Comparison of ENCODE assay signal across 19 mouse cellular contexts in the genomic region with DNA sequence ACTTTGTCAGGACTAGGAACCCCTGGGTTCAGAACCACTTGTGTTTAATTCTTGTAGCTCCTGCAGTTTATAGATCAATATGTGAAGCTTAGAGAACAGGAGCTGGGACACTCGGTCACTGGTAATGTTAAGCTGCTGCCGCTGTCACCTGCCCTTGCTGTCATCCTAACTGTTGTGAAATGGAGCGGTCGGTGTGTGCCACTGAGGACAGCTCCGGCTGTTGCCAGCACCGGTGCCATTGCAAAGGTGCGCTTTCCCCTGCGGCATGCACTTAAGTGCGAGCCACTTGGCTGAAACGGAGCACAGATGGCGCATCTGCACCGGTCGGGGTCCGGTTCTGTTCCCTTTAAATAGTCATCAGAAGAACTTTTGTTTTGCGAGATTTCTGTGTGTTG. TPM values are rescaled to one million over a fixed set of nuclear protein-coding genes. Genes with fewer than 3 reads are reported as not detected.
A peak's percentile ranks its signal among the peaks of the same experiment; 100 is the strongest.
DNase-seq lines count a peak whose midpoint lies in the region; ATAC-seq and TF ChIP-seq lines count a peak whose summit lies in the region.
"Had no signal": no experiment of that assay in that cellular context is flagged by ENCODE, and none has a peak within 500 bp of the region (broad histone marks: within the 10 kb centered on the region; RNA-seq: fewer than 3 reads in every experiment).

No protein-coding gene starts in this region.

- no peaks in the 10 kb centered on the region for H3K9me3 ChIP-seq in forebrain, embryonic 11.5 days (ENCODE audit: control insufficient read depth, low read length)
- no peaks in the 10 kb centered on the region for H3K9me3 ChIP-seq in forebrain, embryonic 10.5 days
- no peaks in the 10 kb centered on the region for H3K9me3 ChIP-seq in midbrain, embryonic 14.5 days (ENCODE audit: control insufficient read depth, low read length)
- H3K9me3 ChIP-seq: forebrain, embryonic 12.5 days; heart, embryonic 15.5 days; hindbrain, embryonic 10.5 days; intestine, embryonic 15.5 days had no signal

- H3K36me3 ChIP-seq in forebrain, embryonic 11.5 days (ENCODE audit: control insufficient read depth, insufficient read depth, low read length): no peaks in the 10 kb centered on the region
- no peaks in the 10 kb centered on the region for H3K36me3 ChIP-seq in forebrain, embryonic 10.5 days (replicated peaks)
- no peaks in the 10 kb centered on the region for H3K36me3 ChIP-seq in midbrain, embryonic 14.5 days (ENCODE audit: control insufficient read depth, insufficient read depth, low read length)
- H3K36me3 ChIP-seq: forebrain, embryonic 12.5 days; heart, embryonic 15.5 days; intestine, embryonic 15.5 days had no signal

- H3K4me3 ChIP-seq in forebrain, embryonic 11.5 days (ENCODE audit: low read depth, low read length): no peak overlapping the region
- no peak overlapping the region for H3K4me3 ChIP-seq in forebrain, embryonic 10.5 days
- H3K4me3 ChIP-seq in layer of hippocampus, adult 2 months: no peak overlapping the region
- H3K4me3 ChIP-seq in midbrain, embryonic 14.5 days (replicated peaks; ENCODE audit: low read depth, low read length): no peak overlapping the region
- H3K4me3 ChIP-seq: forebrain, embryonic 12.5 days; heart, adult 2 months; heart, embryonic 15.5 days; hindbrain, embryonic 10.5 days; intestine, embryonic 15.5 days had no signal

- H3K27ac ChIP-seq in forebrain, embryonic 11.5 days (ENCODE audit: low read depth, low read length): no peak overlapping the region
- H3K27ac ChIP-seq in forebrain, embryonic 10.5 days: no peak overlapping the region
- H3K27ac ChIP-seq in layer of hippocampus, adult 2 months: 0 out of 2 replicates have a peak overlapping the region, but pooled peaks have one; percentile 39
- H3K27ac ChIP-seq in midbrain, embryonic 14.5 days (replicated peaks; ENCODE audit: low read depth, low read length): no peak overlapping the region
- H3K27ac ChIP-seq: forebrain, embryonic 12.5 days; heart, adult 2 months; heart, embryonic 15.5 days; hindbrain, embryonic 14.5 days; intestine, embryonic 15.5 days had no signal

- peaks cover 9% of the 10 kb centered on the region; the same call in 1 of the 2 replicates for H3K4me1 ChIP-seq in forebrain, embryonic 11.5 days (replicated peaks; ENCODE audit: control insufficient read depth, insufficient read depth, low read length)
- H3K4me1 ChIP-seq in forebrain, embryonic 10.5 days: peaks cover 53% of the 10 kb centered on the region
- H3K4me1 ChIP-seq in midbrain, embryonic 14.5 days (ENCODE audit: control insufficient read depth, insufficient read depth, low read length): peaks cover 51% of the 10 kb centered on the region

- no peaks in the 10 kb centered on the region for H3K27me3 ChIP-seq in forebrain, embryonic 11.5 days (ENCODE audit: control insufficient read depth, insufficient read depth, low read length)
- H3K27me3 ChIP-seq in forebrain, embryonic 10.5 days (ENCODE audit: poor library complexity, severe bottlenecking): no peaks in the 10 kb centered on the region
- no peaks in the 10 kb centered on the region for H3K27me3 ChIP-seq in midbrain, embryonic 14.5 days (ENCODE audit: control insufficient read depth, insufficient read depth, low read length)
- H3K27me3 ChIP-seq: CH12.LX; forebrain, embryonic 12.5 days; heart, embryonic 15.5 days; intestine, embryonic 15.5 days had no signal

- DNase-seq in forebrain, embryonic 11.5 days (ENCODE audit: low spot score): peak; percentile 44
- DNase-seq in forebrain, embryonic 10.5 days (ENCODE audit: extremely low spot score, low spot score): no peak
- DNase-seq in layer of hippocampus, adult 2 months (ENCODE audit: low spot score in 2 of 2): no peak
- no peak for DNase-seq in layer of hippocampus, postnatal 25 days (ENCODE audit: extremely low spot score in 1 of 2, low spot score in 1 of 2)
- DNase-seq in ES-CJ7 (ENCODE audit: low read depth, low spot score) (peak; percentile 11), ZHBTc4 (ENCODE audit: low read depth, low spot score) (peak; percentile 33)
- no peak for DNase-seq in midbrain, embryonic 14.5 days
- DNase-seq: adrenal gland, postnatal 14 days; gastrocnemius, postnatal 36 days; heart, adult 2 months; kidney, adult 18-20 months had no signal

- H3K9ac ChIP-seq in forebrain, embryonic 11.5 days (ENCODE audit: low read length): no peak overlapping the region
- H3K9ac ChIP-seq in midbrain, embryonic 14.5 days (replicated peaks; ENCODE audit: low read length): no peak overlapping the region
- H3K9ac ChIP-seq: heart, embryonic 15.5 days; hindbrain, embryonic 14.5 days; intestine, embryonic 15.5 days had no signal

- ATAC-seq in forebrain, embryonic 11.5 days (replicated peaks; ENCODE audit: low FRiP score): no peak
- ATAC-seq in midbrain, embryonic 14.5 days (ENCODE audit: low FRiP score, low TSS enrichment): no peak
- ATAC-seq: forebrain, embryonic 16.5 days; intestine, embryonic 15.5 days had no signal

- no peak overlapping the region for H3K4me2 ChIP-seq in forebrain, embryonic 11.5 days (ENCODE audit: low read depth, low read length, severe bottlenecking)
- H3K4me2 ChIP-seq in midbrain, embryonic 14.5 days (ENCODE audit: low read length): no peak overlapping the region
- H3K4me2 ChIP-seq: forebrain, embryonic 12.5 days; heart, embryonic 11.5 days; heart, embryonic 15.5 days; hindbrain, embryonic 14.5 days; intestine, embryonic 15.5 days had no signal

- 89% methylated on average over 15 of the region's 15 CpGs for WGBS in forebrain, embryonic 11.5 days
- WGBS in forebrain, embryonic 10.5 days: 94% methylated on average over 15 of the region's 15 CpGs
- 91% methylated on average over 15 of the region's 15 CpGs for WGBS in midbrain, embryonic 14.5 days

- TF ChIP-seq CTCF in layer of hippocampus, adult 2 months (conservative IDR thresholded peaks at IDR 0.05): no peak

RNA-seq across cellular contexts. Expression of gene Itsn1, which starts 36.7 kb away (rescaled TPM):
- polyA plus RNA-seq in forebrain, embryonic 11.5 days (2014; fragmentation: Nextera tagmentation; extraction: Ambion mirVana): 55.2 and 60.2 TPM in 2 replicates
- polyA plus RNA-seq in forebrain, embryonic 10.5 days (2016; fragmentation: Nextera tagmentation; extraction: Ambion mirVana): 38.7 and 40.7 TPM in 2 replicates
- 100 to 1,000 TPM; 160 to 176 TPM for total RNA-seq in layer of hippocampus, adult 2 months (2021)
- total RNA-seq in layer of hippocampus, postnatal 25 days (2021): 100 to 1,000 TPM; 137 to 156 TPM
- 57.8 and 67.5 TPM in 2 replicates for polyA plus RNA-seq in midbrain, embryonic 14.5 days (2014; fragmentation: Nextera tagmentation; extraction: Ambion mirVana)

RNA-seq across cellular contexts. Expression of gene Cryzl1, which starts 37.0 kb away (rescaled TPM):
- polyA plus RNA-seq in forebrain, embryonic 11.5 days (2014; fragmentation: Nextera tagmentation; extraction: Ambion mirVana): 73.6 and 83.6 TPM in 2 replicates
- polyA plus RNA-seq in forebrain, embryonic 10.5 days (2016; fragmentation: Nextera tagmentation; extraction: Ambion mirVana): 61.5 and 67.1 TPM in 2 replicates
- total RNA-seq in layer of hippocampus, adult 2 months (2021): 100 to 1,000 TPM; 104 to 111 TPM
- 100 to 1,000 TPM in 1 of 2 experiments, 10 to 100 TPM in 1; 87.4 to 109 TPM for total RNA-seq in layer of hippocampus, postnatal 25 days (2021)
- 113 and 135 TPM in 2 replicates for polyA plus RNA-seq in midbrain, embryonic 14.5 days (2014; fragmentation: Nextera tagmentation; extraction: Ambion mirVana)

Comparison
In these comparisons a context has a peak if more than half of its experiments do, and no peak if none do; other contexts are left out.
1. DNase-seq: peak in forebrain, embryonic 11.5 days (single experiment), ES-CJ7 (single experiment) and ZHBTc4 (single experiment); none in forebrain, embryonic 10.5 days (single experiment), layer of hippocampus, adult 2 months (0 of 2), layer of hippocampus, postnatal 25 days (0 of 2) and midbrain, embryonic 14.5 days (single experiment).